Mouse (Mus musculus): ENCODE results near the gene Enox1.

- TF ChIP-seq CTCF (IDR thresholded peaks at IDR 0.05; ENCODE audit: low read depth, low read length) (no peak), POLR2A (IDR thresholded peaks at IDR 0.05; ENCODE audit: borderline replicate concordance, low read depth, low read length) (no peak)
Measured at GRCm38 (mm10) chr14:77587182-77587581, 430.6 kb downstream of the Enox1 start.
